Mouse (Mus musculus): ENCODE data around the gene Col2a1.

Gene Col2a1

DNA sequence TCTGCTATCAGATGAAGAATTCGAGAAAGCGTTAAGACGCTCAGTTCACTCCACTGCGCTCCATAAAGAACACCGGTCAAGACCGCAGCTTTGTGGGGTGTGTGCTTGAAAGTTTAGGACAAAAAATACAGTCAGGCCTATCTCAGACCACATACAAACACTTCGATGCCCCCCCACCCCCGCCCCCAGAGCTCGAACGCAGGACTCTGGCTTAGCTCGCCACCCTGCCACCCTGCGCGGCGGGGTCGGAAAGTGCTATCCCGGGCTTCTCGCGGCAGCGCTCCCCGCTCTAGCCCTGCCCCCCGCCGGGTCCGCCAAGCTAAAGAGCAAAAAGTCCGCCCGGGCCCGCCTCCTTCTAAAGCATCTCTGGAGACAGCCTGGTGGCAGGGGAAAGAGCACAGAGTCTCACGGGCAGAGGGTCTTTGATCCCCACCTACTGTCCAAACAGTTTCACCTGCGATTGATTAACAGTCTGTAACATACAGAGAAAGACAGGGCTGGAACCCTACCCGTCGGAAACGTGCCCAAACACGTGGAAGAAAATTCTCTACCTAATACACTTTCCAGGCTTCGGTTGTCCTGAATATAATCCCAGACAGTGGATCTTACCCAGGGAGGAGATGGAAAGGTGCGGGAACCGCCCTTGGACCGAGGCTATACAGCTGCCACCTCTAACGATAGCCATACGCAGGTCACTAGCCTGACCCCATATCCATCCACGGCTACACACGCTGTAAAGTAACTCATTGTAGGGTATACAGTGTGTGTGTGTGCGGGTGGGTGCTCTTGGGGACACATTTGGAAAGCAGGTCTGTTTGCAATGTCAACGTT is 1.3 kb downstream of the Col2a1 start:
- DNase-seq (ENCODE audit: low read depth, low spot score), result no peak

DNA sequence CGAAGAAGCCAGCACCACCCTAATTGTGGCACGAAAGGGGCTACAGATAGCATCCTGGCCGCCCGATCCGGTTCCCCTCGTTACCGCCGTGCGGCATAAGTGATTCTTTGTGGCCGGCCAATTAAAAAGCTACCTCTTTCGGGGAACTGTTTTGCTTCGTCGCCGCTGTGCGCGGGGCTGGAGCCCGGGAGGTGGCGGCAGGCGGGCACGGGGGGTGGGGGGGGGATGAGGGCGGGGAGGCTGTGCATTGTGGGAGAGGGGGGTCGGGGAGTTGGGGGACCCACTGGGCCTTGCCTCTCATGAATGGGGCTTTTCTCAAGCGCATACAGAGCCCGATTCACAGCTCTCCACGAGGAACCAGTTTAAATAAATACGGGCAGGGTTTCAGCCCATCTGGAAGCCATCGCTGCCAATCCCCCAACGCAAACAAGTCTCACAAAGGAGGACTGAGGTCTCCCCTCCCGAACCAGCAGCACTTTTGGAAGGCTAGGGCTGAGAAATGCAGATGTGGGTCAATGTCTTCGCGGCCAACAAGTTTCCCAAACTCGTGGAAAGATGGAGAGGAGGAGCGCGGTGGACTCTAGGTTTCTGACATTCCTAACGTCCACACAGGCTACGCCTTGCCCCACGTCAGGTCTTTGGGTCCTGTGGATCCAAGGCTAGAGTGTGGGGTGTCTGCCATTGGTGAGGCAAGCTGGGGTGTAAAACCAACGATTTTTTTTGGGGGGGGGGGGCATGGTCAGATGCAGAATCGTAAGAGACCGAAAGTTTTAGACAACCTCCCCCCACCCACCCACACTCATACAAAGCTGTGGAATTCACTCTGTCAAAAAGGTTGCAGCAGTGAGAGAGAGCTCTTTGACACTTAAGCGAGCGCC is 2.1 kb downstream of the Col2a1 start:
- no peak for DNase-seq (ENCODE audit: low read depth, low spot score)

GRCm38 (mm10) chr15:98001321-98002112 is 3.0 kb downstream of the Col2a1 start:
- DNase-seq (ENCODE audit: low read depth, low spot score), result no peak

- DNase-seq (ENCODE audit: low read depth, low spot score), result no peak
Measured at GRCm38 (mm10) chr15:97999991-98000390, 4.5 kb downstream of the Col2a1 start.

GRCm38 (mm10) chr15:97999546-97999945 is 4.9 kb downstream of the Col2a1 start:
- DNase-seq (ENCODE audit: low read depth, low spot score), result no peak

- no peak for DNase-seq (ENCODE audit: low read depth, low spot score)
Measured at GRCm38 (mm10) chr15:97996716-97997256, 7.7 kb downstream of the Col2a1 start.

DNA sequence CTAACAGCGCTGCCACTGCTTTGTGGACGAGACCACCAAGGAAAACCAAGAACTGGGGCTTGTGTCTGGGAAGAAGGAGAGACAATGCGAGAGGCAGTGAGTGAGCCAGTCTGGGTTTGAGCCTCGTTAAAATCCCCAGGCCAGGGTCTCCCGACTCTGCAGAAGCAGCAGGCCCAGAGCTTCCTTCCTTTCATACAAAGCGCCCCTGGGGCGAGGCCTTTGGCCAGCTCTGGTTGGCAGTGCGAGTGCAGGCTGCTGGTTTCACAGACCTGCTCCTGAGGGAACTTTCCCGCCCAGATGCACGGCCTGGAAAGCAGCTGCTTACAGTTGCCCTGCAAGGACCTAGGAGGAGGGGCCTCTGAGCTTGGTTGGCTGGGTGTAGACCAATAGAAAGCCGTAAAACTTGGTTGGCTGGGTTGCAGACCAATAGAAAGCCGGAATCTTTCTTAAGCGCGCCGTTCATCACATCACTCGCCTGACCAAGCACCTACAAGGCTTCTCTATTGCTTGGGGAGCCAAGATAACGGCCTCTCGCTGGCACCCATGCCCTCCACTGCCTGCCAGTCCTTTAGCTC is 11.7 kb downstream of the Col2a1 start:
- DNase-seq (ENCODE audit: low read depth, low spot score), result peak; percentile 59

DNA sequence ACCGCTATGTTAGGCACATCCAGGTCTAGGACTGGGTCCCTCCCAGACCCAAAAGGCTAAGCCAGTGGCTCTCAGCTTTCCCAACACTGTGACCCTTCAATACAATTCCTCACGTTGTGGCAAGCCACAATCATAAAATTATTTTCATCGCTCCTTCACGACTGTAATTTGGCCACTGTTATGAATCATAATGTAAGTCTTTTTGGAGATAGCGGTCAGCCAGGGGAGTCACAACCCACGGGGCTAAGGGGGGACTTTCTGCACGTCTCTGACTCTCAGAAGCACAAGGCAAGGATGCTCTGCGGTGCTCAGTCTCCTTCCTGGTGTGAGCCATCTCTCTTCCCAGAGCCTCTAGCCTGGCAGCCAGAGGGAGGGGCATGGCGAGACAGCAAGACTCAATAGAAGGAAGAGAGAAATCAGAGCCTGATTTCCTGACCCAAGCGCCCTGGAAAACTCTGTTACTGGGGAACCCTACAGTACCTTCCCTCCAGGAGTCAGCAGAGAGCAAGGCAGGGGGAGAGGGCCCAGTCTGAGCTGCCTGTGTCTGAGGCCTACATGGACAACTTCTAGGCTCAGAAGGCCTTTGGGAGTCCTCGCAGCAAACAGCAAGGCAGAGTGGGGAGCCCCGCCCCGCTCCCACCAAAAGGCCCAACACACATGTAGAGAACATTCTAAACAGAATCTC is 12.3 kb downstream of the Col2a1 start:
- DNase-seq (ENCODE audit: low read depth, low spot score), result peak; percentile 59

DNA sequence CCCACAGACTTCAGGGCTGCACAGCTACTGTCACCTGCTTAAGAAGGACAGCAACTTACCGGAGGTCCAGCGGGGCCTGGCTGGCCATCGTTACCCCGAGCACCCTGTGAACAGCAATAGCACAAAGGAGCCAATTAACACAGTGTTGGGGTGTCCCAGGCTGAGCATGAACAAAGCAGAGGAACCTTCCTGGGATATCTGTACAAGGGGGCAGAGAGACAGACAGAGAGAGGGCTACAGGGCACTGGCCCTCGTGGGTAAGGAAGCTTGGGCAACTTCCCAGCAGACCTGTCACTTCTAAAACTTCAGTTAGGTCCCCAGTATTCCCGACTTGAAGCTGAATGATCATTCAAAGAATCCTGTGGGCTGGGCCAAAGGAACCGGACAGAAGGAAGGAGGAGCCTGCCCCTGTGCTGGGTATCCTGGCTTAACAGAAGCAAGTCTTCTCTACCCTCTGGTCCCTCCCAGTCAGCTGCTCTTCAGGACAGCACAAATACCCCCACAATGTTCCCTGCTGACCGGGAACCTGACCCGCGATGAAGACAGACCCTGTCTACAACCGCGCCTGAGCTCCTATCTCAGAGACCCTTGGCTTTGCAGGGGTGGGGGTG is 13.1 kb downstream of the Col2a1 start:
- no peak for DNase-seq (ENCODE audit: low read depth, low spot score)

DNA sequence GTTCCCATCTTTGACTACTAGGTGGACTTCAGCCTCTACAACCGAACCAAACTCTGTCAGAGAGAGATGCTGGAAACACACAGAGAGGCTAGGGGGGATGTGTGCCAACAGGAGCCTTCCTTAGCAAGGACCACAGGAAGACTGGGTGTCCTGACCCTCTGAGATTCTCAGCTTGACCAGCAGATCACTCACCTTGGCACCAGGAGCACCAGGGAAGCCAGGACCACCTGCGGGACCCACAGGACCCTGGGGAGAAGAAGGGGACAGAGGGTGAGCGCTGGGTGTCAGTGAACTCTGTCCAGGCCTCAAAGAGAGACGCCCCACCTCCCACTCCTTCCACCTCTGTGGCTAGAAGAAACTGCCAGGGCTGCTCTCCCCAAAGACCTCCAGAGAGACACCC is 13.8 kb downstream of the Col2a1 start:
- no peak for DNase-seq (ENCODE audit: low read depth, low spot score)

DNA sequence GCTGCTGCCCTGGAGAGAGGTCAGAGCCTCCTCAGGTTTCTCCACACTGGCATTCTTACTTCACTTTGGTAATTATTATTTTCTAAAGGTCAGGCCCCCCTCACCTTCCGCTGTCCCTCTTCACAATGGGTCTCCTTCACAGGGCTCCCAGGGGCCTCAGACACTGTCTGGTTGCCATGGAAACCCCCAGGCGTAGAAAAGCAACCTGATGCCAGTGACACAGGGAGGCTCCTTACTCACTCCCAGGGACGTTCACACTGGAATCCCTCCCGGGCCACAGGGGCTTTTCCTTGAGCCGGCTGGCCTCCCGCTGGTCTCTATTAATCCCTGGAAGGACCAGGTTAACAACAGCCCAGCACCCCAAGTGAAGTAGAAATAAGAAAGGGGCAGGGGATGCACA is 14.4 kb downstream of the Col2a1 start:
- peak; percentile 63 for DNase-seq (ENCODE audit: low read depth, low spot score)

DNA sequence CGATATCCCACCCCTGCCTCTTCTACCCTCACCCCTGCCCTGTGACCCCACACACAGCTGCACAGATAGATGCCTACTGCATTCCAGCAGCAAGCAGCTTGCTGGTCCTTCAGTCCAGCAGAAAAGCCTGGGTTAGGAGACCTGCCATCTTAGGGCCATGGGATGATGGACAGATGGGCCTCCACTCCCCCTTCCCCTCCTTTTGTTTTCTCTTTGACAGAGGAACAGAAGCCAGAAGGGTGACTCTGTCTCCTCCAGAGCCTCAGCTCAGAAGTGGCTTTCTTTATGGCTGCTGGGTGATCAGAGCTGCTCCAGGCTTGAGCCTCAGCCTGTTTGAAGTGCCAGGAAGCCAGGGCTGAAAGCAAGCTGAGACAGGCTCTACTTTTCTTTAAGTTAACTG is 15.0 kb downstream of the Col2a1 start:
- peak; percentile 15 for DNase-seq (ENCODE audit: low read depth, low spot score)

DNA sequence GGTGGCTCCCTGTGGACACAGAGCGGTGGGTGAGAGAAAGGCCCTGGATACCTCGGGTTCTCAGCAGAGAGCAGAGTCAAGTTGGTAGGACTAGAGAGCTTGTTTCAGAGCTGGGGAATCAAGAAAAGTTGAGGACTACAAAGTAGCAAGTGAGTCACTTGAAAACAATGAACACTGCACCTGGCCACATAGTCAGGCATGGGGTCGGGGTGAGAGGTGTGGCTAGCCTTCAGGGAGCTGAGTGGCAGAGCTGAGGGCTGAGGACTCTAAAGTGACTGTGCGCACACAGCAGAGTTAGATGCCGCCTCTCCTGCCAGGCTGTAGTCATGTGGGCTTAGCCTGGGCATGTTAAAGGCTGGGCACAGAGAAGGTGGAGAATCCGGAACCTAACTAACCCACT is 22.9 kb downstream of the Col2a1 start:
- DNase-seq (ENCODE audit: low read depth, low spot score), result no peak

GRCm38 (mm10) chr15:97973248-97974005 is 31.1 kb downstream of the Col2a1 start:
- DNase-seq (ENCODE audit: low read depth, low spot score), result no peak

- no peak for DNase-seq (ENCODE audit: low read depth, low spot score)
Measured at GRCm38 (mm10) chr15:97972580-97972979, 31.9 kb downstream of the Col2a1 start.

GRCm38 (mm10) chr15:97970299-97970698 is 34.2 kb downstream of the Col2a1 start:
- DNase-seq (ENCODE audit: low read depth, low spot score), result peak; percentile 53

DNA sequence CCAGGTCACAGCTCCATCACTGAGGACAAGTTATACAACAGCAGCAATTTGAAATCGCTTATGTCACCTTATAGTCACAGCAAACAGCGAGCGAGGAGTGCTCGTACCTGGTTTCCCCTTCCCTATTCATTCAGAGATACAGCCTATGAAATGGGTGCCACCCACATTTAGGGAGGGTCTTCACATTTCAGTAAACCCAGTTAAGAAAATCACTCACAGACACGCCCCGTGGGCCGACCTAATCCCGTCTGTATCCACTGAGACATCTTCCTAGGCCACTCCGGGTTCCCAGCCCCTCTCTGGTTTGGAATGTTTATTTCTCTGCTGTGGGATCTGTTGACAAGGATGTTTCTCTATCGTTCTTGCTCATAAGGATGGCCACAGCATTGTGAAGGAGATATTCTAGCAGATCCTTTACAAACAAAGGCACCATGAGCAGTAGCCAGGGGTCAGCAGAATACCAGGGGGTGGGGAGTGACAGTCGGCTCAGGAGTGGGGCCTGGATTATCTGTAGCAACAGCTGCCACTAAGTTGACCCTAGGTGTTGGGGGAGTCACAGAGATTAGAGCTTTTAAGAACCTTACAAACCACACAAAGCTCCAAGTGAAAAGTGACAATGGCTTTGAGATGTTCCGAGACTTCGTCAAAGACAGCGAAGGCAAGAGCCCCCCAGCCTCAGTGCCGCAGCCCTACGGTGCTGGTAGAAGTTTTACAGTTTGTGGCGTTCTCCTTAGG is 39.0 kb downstream of the Col2a1 start:
- DNase-seq (ENCODE audit: low read depth, low spot score), result no peak

DNA sequence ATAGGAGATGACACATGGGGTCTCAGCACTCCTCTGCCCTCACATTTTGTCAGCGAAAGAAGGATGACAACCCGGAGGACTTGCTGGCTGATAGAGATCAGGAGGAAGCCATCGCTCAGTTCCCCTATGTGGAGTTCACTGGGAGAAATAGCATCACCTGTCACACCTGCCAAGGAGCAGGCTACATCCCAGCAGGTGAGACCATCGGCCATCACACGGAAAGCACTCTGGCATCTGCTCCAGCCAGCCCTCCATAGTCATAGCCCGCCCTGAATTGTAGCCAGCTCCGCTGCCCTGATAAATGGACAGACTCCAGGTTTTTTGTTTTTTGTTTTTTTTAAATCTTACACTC is 39.7 kb downstream of the Col2a1 start:
- no peak for DNase-seq (ENCODE audit: low read depth, low spot score)

All from 3T3-L1 (cell line).